Mouse (Mus musculus) spleen, adult 2 months (tissue): ENCODE data around the gene Hs3st5. TPM values are rescaled to one million over a fixed set of nuclear protein-coding genes. Genes with fewer than 3 reads are reported as not detected.
"Not testable (repeated sequence)": the region's sequence is repeated elsewhere in the genome, so short reads cannot be mapped to it uniquely, and the experiment has no call there.

Experiments
- DNase-seq, 2 experiments: peaks; one replicate each; pipeline versions ENCODE4 v3.0.0 to v3.0.0-alpha.2; 2012 to 2021; ENCODE audit warnings: low spot score in 2 of 2, low read depth in 1 of 2
- H3K27ac ChIP-seq: fragments of 200-500 bp; 2 replicates; pipeline ENCODE4 v1.5.1; 2012; ENCODE audit warnings: low read length, inconsistent platforms; ENCODE audit not compliant: insufficient read depth
- H3K27me3 ChIP-seq: fragments of 200-500 bp; 2 replicates; pipeline ENCODE4 v1.6.1; 2012; ENCODE audit warnings: mild to moderate bottlenecking, moderate library complexity, low read length, inconsistent platforms; ENCODE audit not compliant: control insufficient read depth, insufficient read depth
- H3K36me3 ChIP-seq: fragments of 200-500 bp; 2 replicates; pipeline ENCODE4 v1.6.1; 2012; ENCODE audit warnings: mild to moderate bottlenecking, low read length, inconsistent platforms; ENCODE audit not compliant: control insufficient read depth, insufficient read depth
- H3K4me1 ChIP-seq: fragments of 200-500 bp; 2 replicates; pipeline ENCODE4 v1.6.1; 2011; ENCODE audit warnings: inconsistent platforms; ENCODE audit not compliant: control insufficient read depth, insufficient read depth, insufficient read length
- H3K4me3 ChIP-seq: fragments of 200-500 bp; 2 replicates; pipeline ENCODE4 v1.5.1; 2011; ENCODE audit warnings: mild to moderate bottlenecking, inconsistent platforms; ENCODE audit not compliant: insufficient read depth, insufficient read length; ENCODE audit errors: extremely low read depth
- CTCF ChIP-seq: fragments of 200-500 bp; IDR thresholded peaks from 2 replicates; pipeline ENCODE4 v1.5.1; 2011; ENCODE audit warnings: mild to moderate bottlenecking, inconsistent platforms; ENCODE audit not compliant: insufficient read depth, insufficient read length, insufficient replicate concordance; ENCODE audit errors: extremely low read depth
- POLR2A ChIP-seq: fragments of 200-500 bp; IDR thresholded peaks from 2 replicates; pipeline ENCODE4 v1.6.1; 2011; ENCODE audit warnings: low read depth, low read length, inconsistent platforms
- WGBS: fragments of 180-500 bp; shearing (Covaris S2); methylation state at CpG from one replicate; pipeline ENCODE4 v1.1.7; 2018; 5-methylcytosine and 5-hydroxymethylcytosine counted together
- polyA plus RNA-seq: library from polyadenylated mRNA; depleted of rRNA; stranded (reverse); fragments of >200 nt; gene quantifications from 2 replicates; pipeline ENCODE4 v1.2.3, GENCODE M21; 2012

Gene Hs3st5
- polyA plus RNA-seq, 1 experiment: not detected

- Histone ChIP-seq H3K4me3 (no peak overlapping the region), H3K27ac (no peak overlapping the region), H3K4me1 (no peaks in the 10 kb centered on the region), H3K36me3 (no peaks in the 10 kb centered on the region), H3K27me3 (no peaks in the 10 kb centered on the region)
- DNase-seq: no peak
- TF ChIP-seq POLR2A (no peak), CTCF (no peak)
Observed at GRCm38 (mm10) chr10:36523881-36524280, 17.3 kb downstream of the Hs3st5 start.

DNA sequence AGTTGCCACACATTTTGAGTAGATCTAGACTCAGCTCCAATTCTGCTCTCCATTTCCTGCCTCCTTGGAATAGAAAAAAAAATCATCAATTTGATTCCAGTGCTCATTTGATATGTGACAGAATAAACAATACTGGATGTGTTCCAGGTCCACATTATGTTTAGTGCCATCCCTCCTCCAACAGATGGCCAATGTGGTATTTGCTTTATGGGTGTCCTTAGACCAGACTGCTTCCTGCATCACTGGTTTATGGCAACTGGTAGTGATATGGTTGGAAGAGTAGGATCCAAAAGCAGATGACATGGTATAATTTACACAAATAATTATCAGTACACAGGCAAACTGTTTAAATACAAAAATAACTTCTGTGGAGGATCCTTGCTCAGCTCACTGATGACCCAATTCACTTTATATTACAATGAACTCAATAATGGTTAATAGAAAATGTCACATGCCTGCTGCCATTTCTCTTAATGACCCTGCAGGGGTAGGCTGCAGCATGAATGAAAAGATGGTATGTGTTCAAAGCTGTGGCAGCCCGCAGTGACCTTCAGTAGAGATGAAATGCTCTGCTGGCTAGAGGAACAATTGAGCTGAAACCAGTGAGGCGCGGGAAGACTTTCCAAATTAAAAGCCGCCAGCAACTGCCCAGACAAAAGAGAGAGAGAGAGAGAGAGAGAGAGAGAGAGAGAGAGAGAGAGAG, 27.2 kb downstream of the Hs3st5 start:
- H3K4me1 ChIP-seq: no peaks in the 10 kb centered on the region
- no peak for DNase-seq
- H3K36me3 ChIP-seq: no peaks in the 10 kb centered on the region
- no peak overlapping the region for H3K27ac ChIP-seq
- TF ChIP-seq CTCF (no peak), POLR2A (no peak)
- H3K27me3 ChIP-seq: no peaks in the 10 kb centered on the region
- no peak overlapping the region for H3K4me3 ChIP-seq
- 92% methylated on average over 4 of the region's 4 CpGs for WGBS

GRCm38 (mm10) chr10:36546622-36547021, 40.0 kb downstream of the Hs3st5 start:
- Histone ChIP-seq H3K27ac (no peak overlapping the region), H3K4me1 (no peaks in the 10 kb centered on the region), H3K27me3 (no peaks in the 10 kb centered on the region), H3K36me3 (no peaks in the 10 kb centered on the region), H3K4me3 (no peak overlapping the region)
- 11% methylated on average over 2 of the region's 2 CpGs for WGBS
- TF ChIP-seq POLR2A (no peak), CTCF (no peak)
- no peak for DNase-seq

GRCm38 (mm10) chr10:36547713-36548112, 41.1 kb downstream of the Hs3st5 start:
- H3K36me3 ChIP-seq, H3K4me1 ChIP-seq, H3K4me3 ChIP-seq, DNase-seq, H3K27me3 ChIP-seq, H3K27ac ChIP-seq: not testable (repeated sequence)
- whole genome bisulfite sequencing: 83% methylated on average over 1 of the region's 1 CpGs

DNA sequence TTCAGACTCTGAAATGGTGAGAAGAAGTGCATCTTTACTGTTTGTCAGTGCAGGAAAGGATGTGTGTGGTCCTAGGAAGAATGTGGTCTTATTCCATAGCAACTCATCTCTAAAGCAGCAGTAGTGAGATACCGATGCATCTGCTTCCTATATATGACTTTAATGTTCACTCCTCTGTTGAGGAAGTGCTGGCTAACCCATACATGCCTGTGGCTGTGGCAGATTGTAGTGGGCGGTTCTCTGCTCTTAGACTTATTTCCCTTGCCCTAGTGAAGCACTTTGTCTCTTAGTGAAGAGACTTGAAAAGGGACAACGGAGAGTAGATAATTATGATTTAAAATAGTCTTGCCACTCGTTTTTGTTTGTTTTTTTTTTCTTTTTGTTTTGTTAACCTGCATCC, 47.4 kb downstream of the Hs3st5 start:
- 15% methylated on average over 4 of the region's 4 CpGs for WGBS
- no peak for DNase-seq

GRCm38 (mm10) chr10:36554941-36555888, 48.6 kb downstream of the Hs3st5 start:
- H3K4me3 ChIP-seq: no peak overlapping the region
- DNase-seq: no peak
- H3K27ac ChIP-seq: no peak overlapping the region
- H3K4me1 ChIP-seq: no peaks in the 10 kb centered on the region
- TF ChIP-seq CTCF: no peak
- H3K36me3 ChIP-seq: no peaks in the 10 kb centered on the region
- WGBS: 83% methylated on average over 6 of the region's 6 CpGs
- no peaks in the 10 kb centered on the region for H3K27me3 ChIP-seq

More for the DNA sequence above, 47.4 kb downstream of the Hs3st5 start:
- H3K27ac ChIP-seq: no peak overlapping the region
- H3K36me3 ChIP-seq: no peaks in the 10 kb centered on the region
- H3K4me3 ChIP-seq: no peak overlapping the region
- H3K27me3 ChIP-seq: no peaks in the 10 kb centered on the region
- no peaks in the 10 kb centered on the region for H3K4me1 ChIP-seq
- no peak for TF ChIP-seq CTCF

GRCm38 (mm10) chr10:36556128-36556527, 49.5 kb downstream of the Hs3st5 start:
- TF ChIP-seq CTCF (no peak), POLR2A (no peak)
- 92% methylated on average over 2 of the region's 2 CpGs for WGBS
- DNase-seq: no peak
- Histone ChIP-seq H3K27ac (no peak overlapping the region), H3K36me3 (no peaks in the 10 kb centered on the region), H3K4me3 (no peak overlapping the region), H3K4me1 (no peaks in the 10 kb centered on the region), H3K27me3 (no peaks in the 10 kb centered on the region)
